Mouse (Mus musculus) cortical plate, adult 2 months (tissue): ENCODE measurements around the gene Tmem208.

Experiments
- CTCF ChIP-seq: fragments of 200-500 bp; IDR thresholded peaks from 2 replicates; pipeline ENCODE4 v1.5.1; 2011; ENCODE audit warnings: mild to moderate bottlenecking, control low read depth, low read length; ENCODE audit not compliant: insufficient read depth; ENCODE audit errors: extremely low read depth
- POLR2A ChIP-seq: fragments of 200-500 bp; IDR thresholded peaks from 2 replicates; pipeline ENCODE4 v1.6.1; 2011; ENCODE audit warnings: mild to moderate bottlenecking, low read length, control low read depth; ENCODE audit not compliant: insufficient read depth; ENCODE audit errors: extremely low read depth

DNA sequence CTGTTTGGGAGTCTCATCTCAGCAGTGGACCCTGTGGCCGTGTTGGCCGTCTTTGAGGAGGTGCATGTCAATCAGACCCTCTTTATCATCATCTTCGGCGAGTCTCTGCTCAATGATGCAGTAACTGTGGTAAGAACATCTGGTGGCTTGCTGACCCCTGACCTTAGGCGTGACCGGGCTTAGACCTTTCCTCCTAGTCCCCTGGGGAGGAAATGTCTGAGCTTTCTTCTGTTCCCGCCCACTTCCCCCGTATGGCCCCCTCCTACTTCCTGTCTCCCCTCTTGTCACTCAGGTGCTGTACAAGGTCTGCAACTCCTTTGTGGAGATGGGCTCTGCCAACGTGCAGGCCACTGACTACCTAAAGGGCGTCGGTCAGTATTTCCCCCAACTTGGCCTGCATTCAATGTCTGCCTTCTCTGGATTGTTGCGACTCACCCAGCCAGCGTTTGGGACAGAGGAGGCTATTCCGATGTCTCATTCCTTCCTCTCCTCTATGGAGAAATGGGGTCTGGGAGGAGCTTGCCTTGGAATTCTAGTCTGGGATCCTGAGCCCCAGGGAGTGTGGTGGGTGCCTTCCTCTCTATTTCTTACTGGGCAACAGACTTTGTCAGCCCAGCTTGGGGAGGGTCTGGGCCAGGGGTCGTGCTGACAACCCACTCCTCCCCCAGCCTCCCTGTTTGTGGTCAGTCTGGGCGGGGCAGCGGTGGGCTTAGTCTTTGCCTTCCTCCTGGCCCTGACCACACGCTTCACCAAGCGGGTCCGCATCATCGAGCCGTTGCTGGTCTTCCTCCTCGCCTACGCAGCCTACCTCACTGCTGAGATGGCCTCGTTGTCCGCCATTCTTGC, 29.2 kb downstream of the Tmem208 start:
- TF ChIP-seq POLR2A (no peak), CTCF (no peak)
